Mouse (Mus musculus) embryonic facial prominence, embryonic 12.5 days (tissue): ENCODE results near the gene Cplx3. TPM values are rescaled to one million over a fixed set of nuclear protein-coding genes. Genes with fewer than 3 reads are reported as not detected.
A peak's percentile ranks its signal among the peaks of the same experiment; 100 is the strongest.

Experiments used
- ATAC-seq: fragments of 200-750 bp; cut with Nextera tagmentation; 2 replicates; pipeline ENCODE4 v1.8.0; 2017; ENCODE audit not compliant: insufficient number of reproducible peaks, insufficient read depth, low FRiP score, low TSS enrichment
- H3K27ac ChIP-seq: fragments of 300-500 bp; sonication (generic); 2 replicates; pipeline ENCODE4 v1.5.1; 2016; ENCODE audit warnings: mild to moderate bottlenecking
- H3K27me3 ChIP-seq: fragments of 300-500 bp; sonication (generic); 2 replicates; pipeline ENCODE4 v1.6.1; 2016; ENCODE audit warnings: mild to moderate bottlenecking, moderate library complexity
- H3K36me3 ChIP-seq: fragments of 300-500 bp; sonication (generic); 2 replicates; pipeline ENCODE4 v1.6.1; 2016; ENCODE audit warnings: mild to moderate bottlenecking
- H3K4me1 ChIP-seq: fragments of 300-500 bp; sonication (generic); 2 replicates; pipeline ENCODE4 v1.6.1; 2016
- H3K4me2 ChIP-seq: fragments of 300-500 bp; sonication (generic); replicated peaks from 2 replicates; pipeline ENCODE4 v1.6.1; 2016; ENCODE audit warnings: mild to moderate bottlenecking, moderate library complexity
- H3K4me3 ChIP-seq: fragments of 300-500 bp; sonication (generic); 2 replicates; pipeline ENCODE4 v1.5.1; 2016; ENCODE audit warnings: mild to moderate bottlenecking
- H3K9ac ChIP-seq: fragments of 300-500 bp; sonication (generic); 2 replicates; pipeline ENCODE4 v1.6.1; 2016; ENCODE audit warnings: mild to moderate bottlenecking, moderate library complexity
- H3K9me3 ChIP-seq: fragments of 300-500 bp; sonication (generic); 2 replicates; pipeline ENCODE4 v1.6.1; 2016; ENCODE audit warnings: mild to moderate bottlenecking, moderate library complexity
- WGBS: fragments of 180-500 bp; shearing (Covaris S2); methylation state at CpG from one replicate; pipeline ENCODE4 v1.1.7; 2016; 5-methylcytosine and 5-hydroxymethylcytosine counted together
- polyA plus RNA-seq: library from polyadenylated mRNA; unstranded; fragments of >200 nt; fragmentation: Nextera tagmentation; extraction: Ambion mirVana; gene quantifications from 2 replicates; pipeline ENCODE4 v1.2.1, GENCODE M21; 2016

Gene Cplx3
- 0.10 and 0.75 TPM in 2 replicates for polyA plus RNA-seq

- peak; percentile 82; the same call in 1 of the 2 replicates for ATAC-seq
- H3K9me3 ChIP-seq: no peaks in the 10 kb centered on the region
- 5% methylated on average over 24 of the region's 24 CpGs for WGBS
- H3K9ac ChIP-seq: no peak within 1 kb of the TSS
- no peak within 1 kb of the TSS for H3K4me3 ChIP-seq
- peak within 1 kb of the TSS; percentile 29 for H3K4me2 ChIP-seq
- no peaks in the 10 kb centered on the region for H3K36me3 ChIP-seq
- H3K4me1 ChIP-seq: peaks cover 9% of the 10 kb centered on the region; the same call in 1 of the 2 replicates
- H3K27ac ChIP-seq: no peak within 1 kb of the TSS
- H3K27me3 ChIP-seq: peaks cover 12% of the 10 kb centered on the region; the same call in 1 of the 2 replicates
These were observed at the start of gene Cplx3 for GRCm38 (mm10) chr9:57606139-57606851. TSS of gene Cplx3 (minus strand) at chr9:57606281.

DNA sequence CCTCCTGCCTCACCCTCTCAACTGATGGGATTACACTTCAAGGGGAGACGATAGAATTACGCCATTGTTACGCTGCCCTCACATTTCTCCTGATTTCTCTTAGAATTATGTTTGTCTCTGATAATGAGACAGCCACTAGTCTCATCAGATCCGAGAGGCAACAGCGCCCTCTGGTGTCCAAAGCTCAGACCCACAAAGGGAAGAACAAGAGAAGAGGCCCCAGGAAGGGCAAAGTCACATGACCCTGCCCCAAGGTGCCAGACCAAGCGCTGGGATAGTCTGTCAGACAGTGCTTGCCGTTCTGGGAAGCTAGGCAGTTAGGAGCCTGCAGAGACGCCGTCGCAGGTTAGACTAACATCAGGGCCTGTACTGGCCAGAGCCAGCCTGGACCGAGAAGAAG is 49.7 kb upstream of the Cplx3 start:
- 4% methylated on average over 11 of the region's 11 CpGs for WGBS
- H3K27ac ChIP-seq: no peak overlapping the region
- peak overlapping the region; percentile 46 for H3K4me2 ChIP-seq
- H3K27me3 ChIP-seq: peaks cover 18% of the 10 kb centered on the region
- ATAC-seq: peak; percentile 49
- peak overlapping the region; percentile 34; the same call in 1 of the 2 replicates for H3K9ac ChIP-seq
- peak overlapping the region; percentile 14; the same call in 1 of the 2 replicates for H3K4me3 ChIP-seq
- H3K4me1 ChIP-seq: peaks cover 12% of the 10 kb centered on the region
- no peaks in the 10 kb centered on the region for H3K9me3 ChIP-seq
- no peaks in the 10 kb centered on the region for H3K36me3 ChIP-seq

DNA sequence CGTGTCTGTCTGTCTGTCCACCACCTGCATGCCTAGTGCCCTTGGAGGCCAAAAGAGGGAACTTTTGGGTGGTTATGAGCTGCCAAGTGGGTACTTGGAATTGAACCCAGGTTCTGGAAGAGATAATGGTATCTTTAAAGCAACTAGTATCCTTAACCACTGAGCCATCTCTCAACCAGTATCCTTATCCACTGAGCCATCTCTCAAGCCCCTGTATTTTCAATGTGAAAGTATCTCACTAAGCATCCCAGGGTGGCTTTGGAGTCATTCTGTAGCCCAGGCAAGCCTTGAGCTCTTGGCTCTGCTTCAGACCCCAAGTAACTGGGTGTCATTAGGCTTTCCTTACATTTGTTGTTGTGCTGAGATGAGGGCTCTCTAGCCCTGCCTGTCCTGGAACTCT is 48.9 kb upstream of the Cplx3 start:
- no peaks in the 10 kb centered on the region for H3K9me3 ChIP-seq
- no peaks in the 10 kb centered on the region for H3K36me3 ChIP-seq
- no peak for ATAC-seq
- H3K27ac ChIP-seq: no peak overlapping the region
- peaks cover 18% of the 10 kb centered on the region for H3K27me3 ChIP-seq
- peaks cover 17% of the 10 kb centered on the region for H3K4me1 ChIP-seq
- H3K4me3 ChIP-seq: no peak overlapping the region
- no peak overlapping the region for H3K9ac ChIP-seq
- H3K4me2 ChIP-seq: no peak overlapping the region
- WGBS: 80% methylated on average over 1 of the region's 1 CpGs

DNA sequence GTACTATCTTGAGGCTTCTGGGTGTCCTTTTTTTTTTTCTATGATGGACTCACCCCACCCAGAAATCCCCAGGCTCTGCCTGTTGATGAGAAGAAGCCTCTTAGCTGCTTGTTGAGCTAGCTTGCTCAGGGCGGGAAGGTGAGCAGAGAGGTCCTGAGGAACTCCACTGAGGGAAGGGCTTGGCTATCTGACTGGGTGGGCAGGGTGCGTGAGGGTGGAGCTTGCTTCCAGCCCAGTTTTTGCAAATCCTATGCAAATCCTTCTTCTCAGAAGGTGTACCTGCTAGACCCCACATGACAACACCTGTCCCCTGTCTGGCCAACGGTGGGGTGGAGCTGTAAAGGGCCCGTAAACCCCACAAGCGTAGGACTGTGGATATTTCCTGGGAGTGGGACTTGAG is 47.2 kb upstream of the Cplx3 start, which contains the start of gene Csk:
Gene Csk (minus strand): TSS at position 349 of the 400 bp plus-strand sequence.
- H3K9ac ChIP-seq: no peak within 1 kb of the TSS; the same call in 1 of the 2 replicates

GRCm38 (mm10) chr9:57652855-57653254 is 46.8 kb upstream of the Cplx3 start:
- Histone ChIP-seq H3K4me3 (no peak overlapping the region), H3K9me3 (no peaks in the 10 kb centered on the region), H3K9ac (no peak overlapping the region), H3K27ac (no peak overlapping the region), H3K4me1 (peaks cover 17% of the 10 kb centered on the region), H3K4me2 (no peak overlapping the region), H3K36me3 (no peaks in the 10 kb centered on the region), H3K27me3 (peaks cover 18% of the 10 kb centered on the region)
- WGBS: 51% methylated on average over 3 of the region's 3 CpGs
- no peak for ATAC-seq

More for the DNA sequence above, 47.2 kb upstream of the Cplx3 start, which contains the start of gene Csk:
- Histone ChIP-seq H3K9me3 (no peaks in the 10 kb centered on the region), H3K36me3 (no peaks in the 10 kb centered on the region), H3K27me3 (peaks cover 18% of the 10 kb centered on the region), H3K27ac (no peak within 1 kb of the TSS), H3K4me3 (no peak within 1 kb of the TSS), H3K4me1 (peaks cover 17% of the 10 kb centered on the region), H3K4me2 (no peak within 1 kb of the TSS)
- no peak for ATAC-seq
- WGBS: 52% methylated on average over 5 of the region's 5 CpGs

DNA sequence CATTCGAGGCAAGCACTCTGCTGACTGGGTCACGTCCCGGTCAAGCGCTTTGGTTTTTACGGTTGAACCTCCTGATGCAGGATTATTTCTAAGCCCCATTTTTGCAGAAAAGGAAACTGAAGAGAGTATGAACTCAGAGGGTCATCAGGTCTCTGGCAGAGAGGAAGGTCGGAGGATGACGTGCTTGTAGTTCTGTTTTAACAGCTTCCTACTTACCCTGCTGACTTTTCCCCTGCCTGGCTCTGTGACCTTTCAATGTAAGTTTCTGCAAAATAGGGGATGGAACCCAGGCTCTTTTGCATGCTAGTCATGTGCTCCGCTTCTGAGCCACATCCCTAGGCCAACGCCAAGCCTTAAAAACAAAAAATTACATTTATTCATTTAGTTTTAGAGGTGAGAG is 46.3 kb upstream of the Cplx3 start:
- H3K27me3 ChIP-seq: peaks cover 18% of the 10 kb centered on the region
- H3K36me3 ChIP-seq: no peaks in the 10 kb centered on the region
- no peak for ATAC-seq
- H3K4me3 ChIP-seq: no peak overlapping the region
- H3K9ac ChIP-seq: no peak overlapping the region; the same call in 1 of the 2 replicates
- peaks cover 17% of the 10 kb centered on the region for H3K4me1 ChIP-seq
- H3K9me3 ChIP-seq: no peaks in the 10 kb centered on the region
- WGBS: 64% methylated on average over 9 of the region's 9 CpGs
- H3K27ac ChIP-seq: no peak overlapping the region
- H3K4me2 ChIP-seq: no peak overlapping the region

DNA sequence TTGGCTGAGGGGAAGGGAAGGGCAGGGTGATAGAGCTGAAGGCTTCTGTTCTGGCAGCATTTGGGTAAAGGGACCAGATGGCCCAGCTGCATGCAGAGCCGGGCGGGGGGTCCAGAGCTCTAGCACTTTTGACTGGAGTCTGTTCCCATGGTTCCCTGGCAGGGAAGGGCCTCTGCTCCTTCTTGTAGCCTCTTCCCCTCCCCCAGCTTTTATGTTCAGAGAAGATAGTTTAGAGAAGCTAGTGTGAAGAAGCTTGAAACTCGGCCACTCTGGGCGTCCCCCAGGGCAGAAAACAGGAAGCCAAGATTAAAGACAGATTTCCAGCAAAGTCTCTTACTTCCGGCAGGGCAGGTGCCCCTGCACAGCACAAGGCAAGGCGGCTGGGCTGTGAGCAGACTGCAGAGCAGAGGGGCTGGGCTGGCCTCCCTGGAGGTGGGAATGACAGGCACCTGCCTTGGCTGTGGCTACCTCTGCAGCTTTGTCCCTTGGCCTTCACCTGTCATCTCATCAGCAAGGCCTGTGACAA is 44.8 kb upstream of the Cplx3 start:
- no peak for ATAC-seq
- no peak overlapping the region for H3K27ac ChIP-seq
- WGBS: 7% methylated on average over 6 of the region's 6 CpGs
- H3K9me3 ChIP-seq: no peaks in the 10 kb centered on the region
- no peak overlapping the region for H3K4me3 ChIP-seq
- no peak overlapping the region for H3K4me2 ChIP-seq
- H3K4me1 ChIP-seq: peaks cover 14% of the 10 kb centered on the region
- H3K9ac ChIP-seq: no peak overlapping the region
- peaks cover 18% of the 10 kb centered on the region for H3K27me3 ChIP-seq
- no peaks in the 10 kb centered on the region for H3K36me3 ChIP-seq

- Histone ChIP-seq H3K36me3 (no peaks in the 10 kb centered on the region), H3K4me2 (no peak overlapping the region), H3K27me3 (peaks cover 18% of the 10 kb centered on the region), H3K27ac (no peak overlapping the region), H3K9ac (no peak overlapping the region), H3K4me3 (no peak overlapping the region), H3K4me1 (peaks cover 13% of the 10 kb centered on the region), H3K9me3 (no peaks in the 10 kb centered on the region)
- ATAC-seq: no peak
- WGBS: 88% methylated on average over 6 of the region's 6 CpGs
These were observed 44.2 kb upstream of the Cplx3 start for GRCm38 (mm10) chr9:57650130-57650785.

GRCm38 (mm10) chr9:57647286-57648108 is 41.4 kb upstream of the Cplx3 start:
- H3K9me3 ChIP-seq: no peaks in the 10 kb centered on the region
- no peak for ATAC-seq
- H3K27me3 ChIP-seq: no peaks in the 10 kb centered on the region
- no peak overlapping the region for H3K4me3 ChIP-seq
- no peak overlapping the region for H3K9ac ChIP-seq
- WGBS: 80% methylated on average over 4 of the region's 4 CpGs
- no peak overlapping the region for H3K4me2 ChIP-seq
- H3K4me1 ChIP-seq: peaks cover 31% of the 10 kb centered on the region
- H3K27ac ChIP-seq: no peak overlapping the region
- H3K36me3 ChIP-seq: no peaks in the 10 kb centered on the region

DNA sequence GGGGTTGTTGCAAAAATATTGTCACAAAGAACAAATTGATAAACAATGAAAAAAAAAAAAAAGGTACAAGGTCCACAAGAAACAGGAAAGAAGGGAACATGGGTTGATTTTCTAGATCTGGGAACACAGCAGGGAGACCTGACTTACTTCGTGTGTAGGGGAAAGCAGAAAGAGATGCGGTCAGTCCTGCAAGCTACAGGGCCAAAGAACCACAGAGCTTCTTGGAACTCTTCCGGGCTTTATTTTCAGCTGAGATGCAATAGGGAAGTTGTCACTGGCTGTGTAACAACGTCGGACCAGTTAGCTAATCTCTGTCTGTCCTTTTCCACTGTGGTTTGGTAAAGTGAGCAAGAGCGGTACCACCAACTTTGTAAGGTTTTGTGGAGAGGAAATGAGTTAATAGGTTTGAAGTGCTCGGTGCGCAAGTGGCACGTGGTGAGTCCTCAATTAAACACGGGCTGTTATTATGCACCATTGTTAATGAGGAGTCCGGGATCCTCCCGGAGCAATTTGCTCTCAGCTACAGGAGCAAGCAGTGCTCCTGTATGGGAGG is 40.5 kb upstream of the Cplx3 start:
- no peaks in the 10 kb centered on the region for H3K27me3 ChIP-seq
- no peak overlapping the region for H3K9ac ChIP-seq
- ATAC-seq: no peak
- H3K27ac ChIP-seq: no peak overlapping the region
- no peak overlapping the region for H3K4me3 ChIP-seq
- H3K36me3 ChIP-seq: peaks cover 6% of the 10 kb centered on the region; the same call in 1 of the 2 replicates
- peaks cover 39% of the 10 kb centered on the region for H3K4me1 ChIP-seq
- H3K9me3 ChIP-seq: no peaks in the 10 kb centered on the region
- no peak overlapping the region for H3K4me2 ChIP-seq
- 67% methylated on average over 12 of the region's 12 CpGs for WGBS
